Mouse (Mus musculus): Measurements from ENCODE around the gene Foxc1. TPM values are rescaled to one million over a fixed set of nuclear protein-coding genes. Genes with fewer than 3 reads are reported as not detected.

The Foxc1 gene
- total and polyA plus RNA-seq, 3 experiments = 0.01 TPM; not detected in 2

GRCm38 (mm10) chr13:31828446-31828845, 22.0 kb downstream of the Foxc1 start:
- TF ChIP-seq POLR2AphosphoS5 (IDR thresholded peaks at IDR 0.05; ENCODE audit: borderline replicate concordance, low read depth, low read length) (no peak), JUND (IDR thresholded peaks at IDR 0.05; ENCODE audit: low read depth, low read length) (no peak), ZMIZ1 (IDR thresholded peaks at IDR 0.05; ENCODE audit: low read depth, low read length) (no peak), SMC3 (IDR thresholded peaks at IDR 0.05; ENCODE audit: low read depth, low read length) (no peak), CHD1 (IDR thresholded peaks at IDR 0.05; ENCODE audit: low read depth, low read length) (no peak), KAT2A (conservative IDR thresholded peaks at IDR 0.05; ENCODE audit: low read depth, low read length) (no peak), GATA1 (IDR thresholded peaks at IDR 0.05; ENCODE audit: low read depth, low read length) (no peak), MEF2A (IDR thresholded peaks at IDR 0.05; ENCODE audit: extremely low read depth, insufficient replicate concordance, low read depth, low read length, poor library complexity, severe bottlenecking) (no peak), GABPA (IDR thresholded peaks at IDR 0.05; ENCODE audit: low read depth, low read length) (no peak), POLR2A (IDR thresholded peaks at IDR 0.05; ENCODE audit: control insufficient read depth in 1 of 2, insufficient read depth in 1 of 2, low read depth in 1 of 2, low read length in 2 of 2, poor library complexity in 1 of 2) (no peak), CHD2 (IDR thresholded peaks at IDR 0.05; ENCODE audit: low read length) (no peak), ZC3H11A (IDR thresholded peaks at IDR 0.05; ENCODE audit: low read depth, low read length) (no peak), E2F4 (IDR thresholded peaks at IDR 0.05; ENCODE audit: borderline replicate concordance, low read depth, low read length) (no peak), MYB (IDR thresholded peaks at IDR 0.05; ENCODE audit: low read depth, low read length) (no peak), TBP (IDR thresholded peaks at IDR 0.05; ENCODE audit: low read depth, low read length) (no peak), MAZ (IDR thresholded peaks at IDR 0.05; ENCODE audit: low read depth, low read length) (no peak)
- H3K27me3 ChIP-seq (ENCODE audit: control insufficient read depth in 1 of 2, insufficient read depth in 2 of 2, low read length in 2 of 2) = no peaks in the 10 kb centered on the region

GRCm38 (mm10) chr13:31830332-31830731, 23.9 kb downstream of the Foxc1 start:
- H3K9ac ChIP-seq (ENCODE audit: control insufficient read depth, low read depth, low read length, poor library complexity, severe bottlenecking) = no peak overlapping the region
- no peaks in the 10 kb centered on the region for H3K36me3 ChIP-seq (ENCODE audit: control insufficient read depth in 1 of 2, insufficient read depth in 2 of 2, low read length in 2 of 2)
- H3K9me3 ChIP-seq (replicated peaks; ENCODE audit: insufficient read depth, low read length) = no peaks in the 10 kb centered on the region
- no peak overlapping the region for H3K27ac ChIP-seq (ENCODE audit: control insufficient read depth, low read depth, low read length)
- TF ChIP-seq MYB (IDR thresholded peaks at IDR 0.05; ENCODE audit: low read depth, low read length) = no peak
- no peak for DNase-seq (ENCODE audit: low read depth, low spot score)
- no peaks in the 10 kb centered on the region for H3K27me3 ChIP-seq (ENCODE audit: control insufficient read depth in 1 of 2, insufficient read depth in 2 of 2, low read length in 2 of 2)
- H3K79me2 ChIP-seq (ENCODE audit: control insufficient read depth, insufficient read depth, low read length, poor library complexity) = no peaks in the 10 kb centered on the region
- H3K4me3 ChIP-seq (ENCODE audit: control insufficient read depth in 1 of 2, insufficient read depth in 1 of 2, low read depth in 2 of 2, low read length in 2 of 2) = no peak overlapping the region
- H3K4me1 ChIP-seq (ENCODE audit: control insufficient read depth in 1 of 2, insufficient read depth in 2 of 2, low read length in 2 of 2) = no peaks in the 10 kb centered on the region

More at GRCm38 (mm10) chr13:31828446-31828845, 22.0 kb downstream of the Foxc1 start:
- Histone ChIP-seq H3K4me3 (ENCODE audit: control insufficient read depth in 1 of 2, insufficient read depth in 1 of 2, low read depth in 2 of 2, low read length in 2 of 2) (no peak overlapping the region), H3K9ac (ENCODE audit: control insufficient read depth, low read depth, low read length, poor library complexity, severe bottlenecking) (no peak overlapping the region), H3K79me2 (ENCODE audit: control insufficient read depth, insufficient read depth, low read length, poor library complexity) (no peaks in the 10 kb centered on the region), H3K9me3 (replicated peaks; ENCODE audit: insufficient read depth, low read length) (no peaks in the 10 kb centered on the region), H3K27ac (ENCODE audit: control insufficient read depth, low read depth, low read length) (no peak overlapping the region), H3K4me1 (ENCODE audit: control insufficient read depth in 1 of 2, insufficient read depth in 2 of 2, low read length in 2 of 2) (no peaks in the 10 kb centered on the region), H3K36me3 (ENCODE audit: control insufficient read depth in 1 of 2, insufficient read depth in 2 of 2, low read length in 2 of 2) (no peaks in the 10 kb centered on the region)
- DNase-seq (ENCODE audit: low read depth, low spot score) = no peak

- H3K4me1 ChIP-seq (ENCODE audit: control insufficient read depth in 1 of 2, insufficient read depth in 2 of 2, low read length in 2 of 2) = no peaks in the 10 kb centered on the region
- no peak overlapping the region for H3K27ac ChIP-seq (ENCODE audit: control insufficient read depth, low read depth, low read length)
- no peak overlapping the region for H3K9ac ChIP-seq (ENCODE audit: control insufficient read depth, low read depth, low read length, poor library complexity, severe bottlenecking)
- no peaks in the 10 kb centered on the region for H3K36me3 ChIP-seq (ENCODE audit: control insufficient read depth in 1 of 2, insufficient read depth in 2 of 2, low read length in 2 of 2)
- no peak for TF ChIP-seq ZMIZ1 (IDR thresholded peaks at IDR 0.05; ENCODE audit: low read depth, low read length)
- no peaks in the 10 kb centered on the region for H3K27me3 ChIP-seq (ENCODE audit: control insufficient read depth in 1 of 2, insufficient read depth in 2 of 2, low read length in 2 of 2)
- no peaks in the 10 kb centered on the region for H3K79me2 ChIP-seq (ENCODE audit: control insufficient read depth, insufficient read depth, low read length, poor library complexity)
- DNase-seq (ENCODE audit: low read depth, low spot score) = no peak
- H3K4me3 ChIP-seq (ENCODE audit: control insufficient read depth in 1 of 2, insufficient read depth in 1 of 2, low read depth in 2 of 2, low read length in 2 of 2) = no peak overlapping the region
- no peaks in the 10 kb centered on the region for H3K9me3 ChIP-seq (replicated peaks; ENCODE audit: insufficient read depth, low read length)
Observed at GRCm38 (mm10) chr13:31835802-31836201, 29.4 kb downstream of the Foxc1 start.
